Mouse (Mus musculus) gonadal fat pad, adult 2 months (tissue): ENCODE data around the gene Gpkow. TPM values are rescaled to one million over a fixed set of nuclear protein-coding genes. Genes with fewer than 3 reads are reported as not detected.
A peak's percentile ranks its signal among the peaks of the same experiment; 100 is the strongest.
"Not testable (repeated sequence)": the region's sequence is repeated elsewhere in the genome, so short reads cannot be mapped to it uniquely, and the experiment has no call there.

Source experiments
- DNase-seq: peaks from one replicate; pipeline ENCODE4 v3.0.0-alpha.2; 2012; ENCODE audit warnings: low read depth
- polyA plus RNA-seq: library from polyadenylated mRNA; depleted of rRNA; stranded (reverse); fragments of >200 nt; gene quantifications from 2 replicates; pipeline ENCODE4 v1.2.3, GENCODE M21; 2012

Gene Gpkow
- polyA plus RNA-seq, 1 experiment = 10.4 TPM

DNA sequence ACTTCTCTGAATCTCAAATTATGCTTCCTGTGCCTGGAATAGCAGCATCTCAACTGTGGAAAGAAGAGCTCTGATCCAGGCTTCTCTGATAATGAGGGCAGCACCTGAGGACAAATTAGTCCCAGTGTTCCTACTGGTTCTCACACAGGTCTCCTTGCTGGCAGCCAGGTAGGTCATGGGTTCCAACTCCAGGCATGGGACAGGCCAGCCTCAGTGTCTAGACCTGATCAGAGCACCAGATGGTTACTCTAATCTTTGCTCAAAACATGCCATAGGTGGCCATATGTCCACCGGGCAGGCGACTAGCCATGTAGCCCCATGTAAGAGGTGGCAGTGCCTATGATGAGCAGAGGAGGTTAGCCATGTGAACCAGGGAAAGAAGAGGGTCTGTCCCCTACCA, 8.6 kb upstream of the Gpkow start:
- no peak for DNase-seq

DNA sequence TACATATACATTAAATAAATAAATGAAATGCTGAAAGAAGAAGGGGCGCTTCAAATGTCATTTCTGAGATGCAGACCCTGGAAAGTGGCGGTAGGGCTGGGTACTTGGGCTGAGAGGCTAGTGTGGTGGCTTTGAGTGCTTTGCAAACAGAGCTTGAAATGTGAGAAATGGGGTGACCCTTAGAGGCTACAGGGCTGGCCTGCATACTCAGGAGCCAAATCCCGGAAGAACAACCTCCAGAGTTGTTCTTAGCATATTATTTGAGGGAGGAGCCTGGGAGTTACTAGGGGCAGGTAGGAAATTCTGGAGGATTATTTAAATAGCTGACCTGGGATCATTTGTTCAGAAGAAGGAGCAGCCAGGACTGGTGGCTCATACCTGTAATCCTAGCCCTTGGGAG, 6.4 kb upstream of the Gpkow start:
- DNase-seq = no peak

DNA sequence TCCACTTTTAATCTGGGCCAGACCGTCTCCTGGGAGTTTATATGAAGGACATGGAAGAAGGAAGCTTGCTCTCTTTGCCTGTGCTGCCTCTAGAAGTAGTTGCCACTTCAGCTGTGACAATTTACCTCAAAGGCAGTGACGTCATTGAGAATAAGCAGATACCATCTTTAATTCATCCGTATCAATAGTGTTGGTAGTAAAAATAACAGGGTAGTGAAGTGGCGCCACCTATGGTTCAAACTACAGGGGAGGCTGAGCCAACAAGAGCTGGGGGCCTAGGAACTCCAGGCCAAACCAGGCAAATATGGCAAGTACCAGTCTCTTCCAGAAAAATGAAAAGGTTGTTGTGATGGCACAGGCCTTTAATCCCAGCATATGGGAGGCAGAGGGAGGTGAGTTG, 4.1 kb upstream of the Gpkow start:
- DNase-seq = no peak

DNA sequence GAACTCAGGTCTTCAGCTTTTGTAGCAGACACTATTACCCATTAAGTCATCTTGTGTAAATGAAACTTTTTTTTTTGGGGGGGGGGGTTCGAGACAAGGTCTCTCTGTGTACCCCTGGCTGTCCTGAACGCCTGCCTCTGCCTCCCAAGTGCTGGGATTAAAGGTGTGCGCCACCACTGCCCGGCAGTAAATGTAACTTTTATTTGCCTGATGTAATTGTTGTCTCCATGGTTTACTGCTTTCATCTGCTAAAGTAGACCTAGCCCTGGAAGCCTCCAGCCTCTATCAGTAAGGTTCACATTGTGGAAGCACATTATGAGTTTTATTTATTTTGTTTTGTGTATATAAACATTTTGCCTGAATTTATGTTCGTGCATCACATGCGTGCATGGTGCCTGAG, 411 bp upstream of the Gpkow start:
- no peak for DNase-seq

DNA sequence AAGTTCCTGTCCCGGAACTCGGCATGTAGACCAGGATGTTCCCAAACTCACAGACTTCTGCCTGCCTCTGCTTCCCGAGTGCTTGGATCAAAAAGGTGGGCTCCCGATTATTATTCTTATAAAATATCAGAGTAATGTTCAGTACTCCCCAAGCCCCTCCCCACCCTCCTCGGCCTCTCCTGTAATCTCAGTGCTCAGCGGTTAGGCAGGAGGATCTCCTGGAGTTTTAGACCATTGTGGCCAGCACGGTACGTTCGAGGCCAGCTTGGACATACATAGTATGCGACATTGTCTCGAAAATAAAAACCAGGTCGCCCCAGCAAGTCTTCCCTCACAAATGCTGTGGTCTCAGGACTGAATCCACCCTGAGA, 16.8 kb downstream of the Gpkow start:
- not testable (repeated sequence) for DNase-seq

DNA sequence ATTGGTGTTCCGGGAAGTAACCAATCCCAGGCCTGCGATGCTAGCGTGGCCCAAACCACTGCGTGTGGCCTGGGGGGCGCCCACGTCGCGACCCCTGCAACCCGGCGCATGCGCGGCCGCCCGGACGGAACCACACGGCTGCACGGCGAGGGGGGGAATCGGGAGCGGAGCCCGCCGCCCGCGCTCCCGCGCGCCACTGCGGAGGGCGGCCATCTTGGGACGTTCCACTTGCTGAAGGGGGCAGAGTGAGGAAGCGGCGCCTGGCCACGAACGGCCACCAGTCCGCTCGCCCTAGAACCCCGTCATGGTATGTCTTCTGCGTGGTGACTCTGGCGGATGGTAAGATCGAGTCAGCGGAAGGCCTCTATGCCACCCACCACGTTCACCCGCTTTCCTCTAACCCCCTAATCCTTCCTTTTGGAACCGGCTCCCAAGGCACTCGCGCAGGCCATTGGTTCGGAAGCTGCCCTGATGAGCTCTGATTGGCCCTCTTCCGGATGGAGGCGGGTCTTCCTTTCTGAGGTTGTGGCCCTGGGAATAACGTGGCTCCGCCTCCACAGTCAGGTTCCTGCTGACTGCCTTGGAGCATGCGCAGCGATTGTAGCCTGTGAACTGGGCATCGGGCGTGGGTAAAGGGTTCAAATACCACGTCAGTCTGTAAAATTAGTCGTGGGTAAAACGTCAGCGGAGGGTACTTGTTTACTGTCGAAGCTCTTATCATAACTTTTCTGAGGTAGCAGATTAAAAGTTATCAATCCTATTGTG, 17.4 kb downstream of the Gpkow start, which contains the start of gene Wdr45:
TSS of gene Wdr45 (plus strand) at position 199 of the 765 bp plus-strand sequence.
- DNase-seq = peak; percentile 49

DNA sequence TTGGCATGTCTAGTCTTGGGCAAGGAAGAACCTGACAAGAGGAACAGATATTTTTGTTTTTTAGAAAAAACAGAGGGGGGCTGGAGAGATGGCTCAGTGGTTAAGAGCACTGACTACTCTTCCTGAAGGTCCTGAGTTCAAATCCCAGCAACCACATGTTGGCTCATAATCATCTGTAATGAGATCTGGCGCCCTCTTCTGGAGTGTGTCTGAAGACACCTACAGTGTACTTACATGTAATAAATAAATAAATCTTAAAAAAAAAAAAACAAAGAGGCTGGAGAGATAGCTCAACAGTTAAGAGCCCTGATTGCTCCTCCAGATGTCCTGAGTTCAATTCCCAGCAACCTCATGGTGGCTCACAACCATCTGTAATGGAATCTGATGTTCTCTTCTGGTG, 19.1 kb downstream of the Gpkow start:
- not testable (repeated sequence) for DNase-seq

DNA sequence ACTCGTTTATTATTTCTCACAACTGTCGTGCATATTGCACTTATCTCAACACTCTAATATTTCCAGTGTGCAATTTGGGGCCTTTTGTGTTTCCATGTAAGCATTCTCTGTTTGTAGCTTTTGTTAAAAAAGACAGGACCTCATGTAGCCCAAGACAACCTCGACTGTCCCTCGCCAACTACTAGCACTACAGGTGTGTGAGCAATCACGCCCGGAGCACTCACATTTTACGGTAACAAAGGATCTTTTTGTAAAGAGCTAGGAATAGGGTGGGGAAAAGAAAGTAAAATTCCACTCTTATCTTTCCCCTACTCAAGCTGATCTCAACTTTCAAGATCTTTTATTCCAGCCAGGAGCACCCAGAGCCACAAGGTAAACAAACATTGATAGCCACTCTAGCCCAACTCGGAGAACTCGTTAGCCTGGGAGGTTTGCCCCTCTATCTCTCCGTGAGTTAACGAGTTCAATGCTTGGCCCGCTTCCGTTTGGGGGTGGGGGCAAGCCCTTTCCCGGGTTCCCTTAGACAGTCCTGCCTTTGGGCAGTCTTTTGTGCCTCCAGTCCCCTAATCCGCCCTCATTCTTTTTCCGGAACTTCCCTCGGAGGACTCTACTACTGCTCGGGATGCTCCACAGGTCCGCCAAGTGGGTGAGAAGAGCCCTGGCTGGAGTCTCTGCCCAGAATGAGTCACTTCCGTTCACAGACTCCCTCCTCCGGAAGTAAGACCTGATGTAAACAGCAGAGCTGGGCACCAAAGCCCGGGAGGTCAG, 24.8 kb downstream of the Gpkow start, which contains the start of gene Gm45208:
TSS of gene Gm45208 (plus strand) at position 732 of the 768 bp plus-strand sequence.
- no peak for DNase-seq

DNA sequence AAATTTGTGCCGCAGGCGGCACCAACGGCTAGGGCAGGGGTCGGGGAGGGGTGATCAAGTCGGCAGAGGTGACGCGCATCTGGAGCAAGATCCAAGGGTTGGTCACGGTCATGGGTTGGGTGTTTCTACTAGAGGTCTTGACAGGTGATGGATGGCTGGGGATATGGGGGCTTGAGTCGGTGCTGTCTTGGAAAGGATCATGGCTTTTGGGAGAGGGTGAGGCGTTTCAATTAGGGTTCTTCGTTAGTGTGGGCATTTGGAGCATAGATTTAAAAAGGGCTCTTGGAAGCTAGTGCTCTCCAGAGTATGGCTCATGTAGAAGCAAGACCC, 25.3 kb downstream of the Gpkow start:
- DNase-seq = no peak

DNA sequence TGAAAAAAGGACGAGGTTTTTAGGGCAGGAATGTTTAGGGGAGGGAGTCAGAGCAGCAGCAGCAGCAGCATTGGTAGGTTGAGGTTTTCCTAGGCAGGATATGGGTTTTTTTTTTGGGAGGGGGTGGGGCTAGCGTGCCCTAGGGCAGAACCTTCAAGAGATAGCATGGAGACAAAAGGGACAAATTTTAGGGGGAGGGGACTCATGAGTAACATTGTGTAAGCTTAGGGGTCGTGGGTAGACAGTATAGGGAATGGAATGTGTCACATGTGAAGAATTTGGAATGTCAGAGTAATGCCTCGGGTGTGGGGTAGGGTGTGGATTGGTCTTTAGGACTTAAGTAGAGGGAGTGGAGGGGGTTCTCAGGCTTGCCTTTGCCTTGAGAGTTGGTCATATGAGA, 25.8 kb downstream of the Gpkow start:
- no peak for DNase-seq

DNA sequence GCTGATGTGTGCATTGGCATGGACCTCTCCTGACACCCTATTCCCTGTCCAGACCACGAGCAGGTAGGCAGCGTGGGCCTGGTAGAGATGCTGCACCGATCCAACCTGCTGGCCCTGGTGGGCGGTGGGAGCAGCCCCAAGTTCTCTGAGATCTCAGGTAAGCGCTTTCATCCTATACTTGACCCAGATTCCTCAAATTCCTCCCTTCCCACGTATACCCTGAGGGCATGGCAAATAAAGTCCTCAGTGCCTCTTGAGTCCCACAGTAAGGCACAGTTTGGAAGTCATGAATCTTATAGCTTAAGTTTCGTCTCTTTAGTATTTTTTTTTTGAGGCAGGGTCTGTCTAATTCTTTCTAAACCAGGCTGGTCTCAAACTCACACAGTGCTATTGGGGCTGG, 27.2 kb downstream of the Gpkow start:
- no peak for DNase-seq

DNA sequence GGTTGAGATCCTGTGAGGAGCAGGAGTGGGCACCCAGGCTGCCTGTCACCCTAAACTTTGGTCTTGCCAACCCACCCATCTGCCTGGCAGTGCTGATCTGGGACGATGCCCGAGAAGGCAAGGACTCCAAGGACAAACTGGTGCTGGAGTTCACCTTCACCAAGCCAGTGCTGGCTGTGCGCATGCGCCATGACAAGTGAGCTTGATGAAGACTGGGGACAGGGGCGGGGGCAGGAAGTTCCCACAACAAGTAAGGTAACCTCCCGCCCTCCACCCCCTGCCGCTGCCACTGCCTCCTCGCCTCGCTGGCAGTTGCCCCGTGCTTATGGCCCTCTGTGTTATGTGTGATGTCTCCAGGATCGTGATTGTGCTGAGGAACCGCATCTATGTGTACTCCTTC, 28.9 kb downstream of the Gpkow start:
- no peak for DNase-seq

DNA sequence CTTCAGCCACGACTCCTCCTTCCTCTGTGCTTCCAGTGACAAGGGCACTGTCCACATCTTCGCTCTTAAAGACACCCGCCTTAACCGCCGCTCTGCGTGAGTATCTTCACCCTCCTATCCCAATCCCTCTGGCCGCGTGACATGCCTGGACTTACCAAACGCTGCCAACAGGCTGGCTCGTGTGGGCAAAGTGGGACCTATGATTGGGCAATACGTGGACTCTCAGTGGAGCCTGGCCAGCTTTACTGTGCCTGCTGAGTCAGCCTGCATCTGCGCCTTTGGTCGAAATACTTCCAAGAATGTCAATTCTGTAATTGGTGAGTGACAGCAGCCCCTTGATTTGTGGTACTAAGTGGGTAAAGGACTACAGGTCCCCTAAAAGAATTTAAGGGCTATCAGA, 30.2 kb downstream of the Gpkow start:
- DNase-seq = no peak

DNA sequence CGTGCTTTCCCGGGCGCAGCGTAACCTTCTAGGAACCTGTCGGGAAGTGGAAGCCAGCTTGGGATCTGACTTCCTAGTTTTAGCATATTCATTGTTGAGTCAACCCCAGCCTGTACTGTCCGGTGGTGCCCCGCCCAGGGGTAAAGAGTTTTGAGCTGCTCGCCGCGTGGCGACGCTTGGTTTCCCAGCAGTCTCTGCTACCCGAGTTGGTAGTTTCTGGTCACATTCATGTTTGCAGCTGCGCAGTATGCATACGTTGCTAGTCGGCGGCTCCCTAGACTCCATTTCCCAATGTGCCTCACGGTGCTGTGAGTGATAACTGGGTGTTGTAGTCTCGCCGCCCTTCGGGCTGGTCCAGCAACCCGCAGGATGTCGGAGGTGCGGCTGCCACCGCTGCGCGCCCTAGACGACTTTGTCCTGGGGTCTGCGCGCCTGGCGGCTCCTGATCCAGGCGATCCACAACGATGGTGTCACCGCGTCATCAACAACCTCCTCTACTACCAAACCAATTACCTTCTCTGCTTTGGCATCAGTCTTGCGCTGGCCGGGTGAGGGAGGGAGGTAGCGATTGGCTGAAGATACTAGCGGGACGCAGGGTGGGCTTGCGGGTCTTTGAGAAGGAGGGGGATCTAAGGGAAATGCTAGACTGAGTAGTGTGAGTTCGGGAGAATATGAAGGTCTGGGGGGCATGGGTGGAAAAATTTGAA, 31.4 kb downstream of the Gpkow start, which contains the start of gene Praf2:
TSS of gene Praf2 (plus strand) at position 225 of the 707 bp plus-strand sequence.
- no peak for DNase-seq

DNA sequence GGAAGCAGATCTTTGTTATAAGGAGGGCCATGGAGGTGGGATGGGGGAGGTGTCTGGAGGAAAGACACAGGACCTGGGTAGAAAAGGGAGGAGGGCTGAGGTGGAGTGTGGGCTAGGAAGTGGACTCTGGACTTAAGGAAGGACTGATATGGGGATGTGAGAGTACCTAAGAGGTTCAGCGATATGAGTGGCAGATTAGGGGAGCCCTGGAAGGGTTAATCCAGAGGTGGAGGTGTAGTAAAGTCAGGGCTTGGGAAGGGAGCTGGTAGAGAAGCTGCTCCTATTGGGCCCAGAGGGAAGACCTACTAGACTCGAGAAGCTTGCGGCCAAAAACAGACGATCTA, 32.0 kb downstream of the Gpkow start:
- no peak for DNase-seq

DNA sequence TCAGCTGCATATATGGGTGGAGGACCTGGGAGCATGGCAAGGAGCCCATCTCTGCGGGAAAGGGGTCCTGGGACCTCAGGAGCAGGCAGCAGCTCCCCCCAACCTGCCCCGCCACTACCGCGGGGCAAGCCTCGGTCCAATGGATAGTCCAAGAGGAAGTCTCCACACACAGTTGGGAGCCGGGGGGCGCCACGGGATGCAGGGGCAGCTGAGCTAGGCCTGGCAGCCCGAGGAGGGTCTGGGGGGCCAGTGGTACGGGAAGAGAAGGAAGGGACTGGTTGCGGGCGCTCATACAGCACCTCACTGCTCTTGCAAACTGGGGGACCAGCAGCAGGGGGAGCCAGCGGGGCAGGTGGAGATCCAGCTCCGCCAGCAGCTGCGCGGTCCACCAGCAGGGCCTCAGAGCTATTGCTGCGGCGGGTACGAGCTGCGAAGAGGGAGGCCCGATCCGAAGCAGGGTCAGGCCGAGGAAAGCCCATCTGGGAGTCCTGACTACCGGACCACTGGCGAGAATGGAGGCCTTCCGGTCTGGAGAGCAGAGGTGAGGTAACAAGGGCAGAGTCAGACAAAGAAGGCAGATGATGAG, 36.7 kb downstream of the Gpkow start:
- no peak for DNase-seq

DNA sequence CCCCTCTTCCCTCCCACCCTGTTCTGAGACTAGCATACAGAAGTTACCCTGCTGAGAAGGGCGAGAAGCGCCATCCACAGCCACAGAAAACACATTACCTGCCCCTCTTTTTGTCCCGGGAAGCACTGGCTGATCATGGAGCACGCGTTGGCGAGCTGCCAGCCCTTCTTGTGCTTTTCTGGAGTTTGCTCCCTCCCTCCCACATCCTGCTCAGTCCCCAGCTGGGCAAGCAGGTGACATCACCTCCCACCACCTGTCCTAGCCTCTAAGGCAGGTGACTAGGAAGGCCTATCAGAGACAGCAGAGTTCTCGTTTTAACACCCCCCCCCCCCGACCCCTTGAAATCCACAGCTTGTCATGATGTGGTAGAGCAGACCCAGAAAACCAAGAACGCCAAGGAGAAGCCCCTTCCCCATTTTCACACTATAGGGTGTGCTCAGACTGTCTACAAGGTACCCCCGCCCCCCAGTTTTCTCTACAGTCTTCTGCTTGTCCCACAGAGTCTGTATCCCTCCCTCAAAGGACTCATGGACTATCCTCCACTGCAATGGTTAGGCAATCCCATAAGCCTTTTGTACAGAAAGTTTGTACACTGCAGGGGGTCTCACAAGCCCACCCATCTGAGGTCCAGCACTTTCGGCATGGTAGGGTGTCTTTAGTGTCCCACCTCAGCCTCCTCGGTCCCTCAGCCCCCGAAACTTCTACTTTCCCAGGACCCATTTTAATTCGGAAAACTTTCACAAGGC, 42.6 kb downstream of the Gpkow start:
- DNase-seq = no peak

DNA sequence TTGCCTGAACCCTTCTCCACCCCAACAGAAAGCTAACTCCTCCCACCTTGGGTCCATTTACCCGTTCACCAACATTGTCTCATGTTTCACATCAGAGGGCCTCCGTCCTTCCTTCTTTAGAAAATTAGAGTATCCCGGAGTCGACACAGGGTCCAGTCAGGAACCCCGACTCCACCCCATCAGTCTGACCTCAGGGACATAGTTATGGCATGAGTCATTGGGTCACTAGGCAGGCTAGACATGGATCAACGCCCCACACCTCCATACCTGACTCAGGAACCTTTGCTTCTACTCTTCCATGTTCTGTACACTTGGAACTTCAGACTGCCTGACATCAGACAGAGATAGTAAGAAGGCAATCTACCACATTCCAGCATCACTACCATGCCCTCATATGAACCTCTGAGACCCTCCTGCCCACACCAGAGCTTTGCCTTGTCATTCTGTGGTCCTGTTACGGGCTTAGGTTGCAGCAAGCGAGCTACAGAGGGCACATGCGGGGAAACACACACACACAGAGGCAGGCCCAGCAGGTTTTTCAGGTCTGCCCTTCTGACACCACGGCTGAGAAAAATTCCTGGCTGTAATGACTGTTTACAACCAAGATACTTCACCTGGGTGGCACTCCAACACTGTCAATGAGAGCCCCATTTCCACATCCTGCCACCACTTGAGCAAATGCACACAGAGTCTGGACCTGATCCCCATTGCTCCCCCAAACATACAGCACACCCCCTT, 43.3 kb downstream of the Gpkow start:
- no peak for DNase-seq

DNA sequence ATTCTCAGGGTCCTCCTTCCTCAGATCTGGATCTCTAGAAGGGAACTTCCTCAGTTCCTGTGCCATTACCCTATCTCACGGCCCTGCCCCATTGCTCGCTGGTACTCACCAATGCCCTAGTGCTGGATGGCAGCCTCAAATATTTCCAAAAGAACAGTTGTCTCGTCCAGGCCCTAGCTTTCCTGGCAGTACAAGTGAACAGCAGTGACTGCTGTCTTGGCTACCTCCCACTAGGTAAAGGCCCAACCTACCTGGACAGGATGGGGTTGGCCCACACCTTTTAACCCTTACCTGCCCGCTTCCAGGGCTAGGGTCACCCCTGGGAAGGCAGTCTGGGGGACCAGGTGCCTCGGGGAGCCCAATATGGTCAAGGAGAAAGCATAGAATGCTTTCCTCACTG, 44.2 kb downstream of the Gpkow start:
- no peak for DNase-seq

DNA sequence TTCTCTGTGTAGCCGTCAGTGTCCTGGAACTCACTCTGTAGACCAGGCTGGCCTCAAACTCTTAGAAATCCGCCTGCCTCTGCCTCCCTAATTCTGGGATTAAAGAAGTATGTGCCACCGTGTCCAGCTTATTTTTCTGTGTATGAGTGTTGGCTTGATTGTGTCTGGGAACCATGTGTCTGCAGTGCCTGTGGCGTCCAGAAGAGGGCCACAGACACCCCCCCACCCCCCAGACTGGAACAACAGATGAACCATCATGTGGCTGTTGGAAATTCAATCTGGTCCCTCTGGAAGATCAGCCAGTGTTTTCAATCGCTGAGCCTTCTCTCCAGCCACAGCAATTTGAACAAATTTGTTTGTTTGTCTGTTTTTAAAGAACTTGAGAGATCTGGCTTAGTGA, 46.5 kb downstream of the Gpkow start:
- no peak for DNase-seq

DNA sequence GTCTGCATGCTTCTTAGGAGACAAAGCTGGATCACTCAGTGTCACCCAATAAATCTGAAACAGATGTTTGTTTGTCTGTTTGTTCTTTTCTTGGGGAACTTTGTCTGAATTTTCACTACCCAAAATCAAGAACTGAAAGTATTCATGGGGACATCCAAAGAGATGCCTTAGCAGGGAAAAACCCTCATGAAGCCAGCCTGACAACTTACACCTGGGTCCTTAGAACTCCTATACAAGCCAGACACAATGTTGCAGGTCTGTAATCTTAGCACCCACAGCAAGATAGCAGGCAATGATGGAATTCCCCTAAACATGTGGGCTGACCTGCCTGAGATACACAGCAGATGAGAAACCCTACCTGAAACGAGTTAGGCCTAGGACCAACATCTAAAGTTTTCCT, 48.0 kb downstream of the Gpkow start:
- no peak for DNase-seq
